Mouse (Mus musculus): ENCODE data around the gene Card10.

The Card10 gene

DNA sequence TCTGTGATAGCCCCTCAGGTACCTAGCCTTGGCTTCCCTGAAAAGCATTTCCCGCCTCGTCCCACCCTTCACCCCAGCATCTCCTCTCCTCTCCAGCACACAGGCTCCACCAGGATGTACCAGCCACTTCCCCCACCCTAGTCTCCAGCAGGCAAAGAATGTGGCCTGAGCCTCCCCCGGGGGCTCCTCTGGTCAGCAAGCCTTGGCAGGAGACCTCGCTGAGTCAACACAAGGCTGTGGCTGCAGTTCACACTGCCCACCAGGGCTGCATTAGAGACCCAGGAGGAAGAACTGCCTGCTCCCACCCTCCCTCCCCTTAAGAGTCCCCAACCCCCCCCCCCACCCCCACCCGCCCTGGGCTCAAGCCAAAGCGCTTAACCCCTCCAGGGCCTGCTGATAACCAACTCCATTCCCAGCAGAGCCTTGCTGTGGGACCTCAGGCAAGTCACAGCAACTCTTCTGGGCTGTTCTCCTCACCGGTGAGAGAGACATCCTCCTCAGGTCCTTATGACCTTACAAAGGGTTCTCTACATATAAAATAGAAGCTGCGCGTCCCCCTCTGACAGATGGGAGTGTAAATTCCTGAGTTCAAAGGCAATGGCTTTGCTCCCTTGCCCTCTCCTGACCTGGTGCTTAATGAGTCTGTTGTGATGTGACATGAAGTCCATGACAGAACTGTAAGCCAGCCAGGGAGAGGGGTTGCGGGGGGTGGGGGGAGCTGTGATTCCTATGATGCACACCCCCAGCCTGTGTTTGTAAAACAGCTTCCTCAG, 31.6 kb upstream of the Card10 start:
- no peak for DNase-seq (ENCODE audit: low spot score in 2 of 2)

DNA sequence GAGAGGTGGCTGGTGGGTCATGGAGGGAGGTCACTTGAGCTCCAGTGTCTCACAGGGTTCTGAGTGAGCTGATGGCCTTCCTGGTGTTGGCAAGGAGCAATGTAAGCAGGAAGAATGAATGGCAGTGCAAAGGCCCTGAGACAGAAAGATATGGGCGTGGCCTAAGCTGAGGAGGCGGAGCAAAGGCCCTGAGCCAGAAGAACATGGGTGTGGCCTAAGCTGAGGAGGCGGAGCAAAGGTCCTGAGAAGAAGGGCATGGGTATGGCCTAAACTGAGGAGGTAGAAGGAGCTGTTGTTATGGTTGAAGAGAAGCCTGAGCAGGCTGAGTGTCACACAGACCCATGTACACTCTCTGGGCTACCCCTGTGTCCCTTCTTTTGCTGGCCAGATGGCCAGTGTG, 30.7 kb upstream of the Card10 start:
- DNase-seq (ENCODE audit: low spot score in 2 of 2): no peak

DNA sequence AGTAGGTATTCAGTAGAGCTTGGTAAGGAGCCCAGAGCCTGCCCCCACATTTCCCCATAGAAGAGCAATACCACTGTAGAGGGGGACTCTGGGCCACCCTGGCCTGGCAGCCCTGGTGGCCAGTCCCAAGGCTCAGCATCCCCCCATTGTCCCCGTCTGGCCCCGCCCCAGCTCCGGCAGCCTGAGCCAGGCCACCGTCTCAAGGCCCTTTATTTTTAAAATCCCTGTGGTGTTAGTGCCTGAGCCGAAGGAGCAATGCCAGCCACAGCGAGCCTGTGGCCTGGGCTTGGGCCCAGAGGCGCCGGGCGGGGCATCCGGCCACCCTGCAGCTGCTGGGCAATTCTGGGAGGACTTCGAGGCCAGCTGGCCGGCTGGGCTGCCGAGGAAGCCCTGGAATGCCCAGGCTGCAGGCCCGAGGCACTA, 29.9 kb upstream of the Card10 start:
- DNase-seq (ENCODE audit: low spot score in 2 of 2): peak; percentile 27 to 70

DNA sequence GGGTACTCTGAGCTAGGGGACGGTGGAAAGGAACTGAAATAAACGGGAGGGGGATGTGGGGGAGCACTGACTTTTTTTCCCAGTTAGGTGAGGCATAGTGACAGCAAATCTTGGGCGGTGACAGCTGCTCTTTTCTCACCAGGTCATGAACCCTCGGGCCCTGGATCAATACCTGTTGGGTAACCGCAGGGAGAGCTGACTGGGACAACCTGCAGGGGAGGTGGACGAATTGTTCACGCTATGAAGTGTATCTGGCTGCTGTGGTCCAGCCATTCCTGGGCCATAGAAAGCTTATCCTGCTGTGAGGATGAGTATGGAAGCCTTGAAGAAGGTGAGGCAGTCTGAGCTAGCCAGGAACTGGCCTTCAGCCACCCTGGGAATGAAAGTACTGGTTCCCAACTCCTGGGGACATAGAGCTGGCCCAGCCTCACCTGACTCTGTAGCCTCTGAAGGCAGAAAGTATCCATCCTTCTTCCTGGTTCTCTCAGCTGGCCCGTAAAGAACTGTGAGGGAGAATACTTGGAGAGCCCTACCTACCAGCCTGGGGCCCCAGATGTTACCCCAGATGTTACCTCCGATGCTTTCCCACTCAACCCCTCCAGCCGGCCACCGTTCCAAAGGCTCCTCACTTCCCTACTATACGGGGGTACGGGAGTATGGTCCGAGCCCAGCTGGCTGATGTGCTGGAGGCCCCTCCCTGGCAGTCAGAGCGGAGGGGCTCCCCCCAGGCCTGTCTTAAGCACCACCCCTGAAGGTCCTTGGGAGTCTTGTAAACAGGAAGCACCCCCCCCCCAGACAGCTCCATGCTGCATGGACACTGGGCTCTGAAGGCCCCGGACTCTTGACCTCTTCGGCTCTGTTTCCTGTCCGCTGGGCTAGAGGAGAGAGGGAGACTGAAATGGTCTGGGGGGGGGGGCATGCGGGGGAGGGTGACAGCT, 29.1 kb upstream of the Card10 start:
- no peak for DNase-seq (ENCODE audit: low spot score in 2 of 2)

DNA sequence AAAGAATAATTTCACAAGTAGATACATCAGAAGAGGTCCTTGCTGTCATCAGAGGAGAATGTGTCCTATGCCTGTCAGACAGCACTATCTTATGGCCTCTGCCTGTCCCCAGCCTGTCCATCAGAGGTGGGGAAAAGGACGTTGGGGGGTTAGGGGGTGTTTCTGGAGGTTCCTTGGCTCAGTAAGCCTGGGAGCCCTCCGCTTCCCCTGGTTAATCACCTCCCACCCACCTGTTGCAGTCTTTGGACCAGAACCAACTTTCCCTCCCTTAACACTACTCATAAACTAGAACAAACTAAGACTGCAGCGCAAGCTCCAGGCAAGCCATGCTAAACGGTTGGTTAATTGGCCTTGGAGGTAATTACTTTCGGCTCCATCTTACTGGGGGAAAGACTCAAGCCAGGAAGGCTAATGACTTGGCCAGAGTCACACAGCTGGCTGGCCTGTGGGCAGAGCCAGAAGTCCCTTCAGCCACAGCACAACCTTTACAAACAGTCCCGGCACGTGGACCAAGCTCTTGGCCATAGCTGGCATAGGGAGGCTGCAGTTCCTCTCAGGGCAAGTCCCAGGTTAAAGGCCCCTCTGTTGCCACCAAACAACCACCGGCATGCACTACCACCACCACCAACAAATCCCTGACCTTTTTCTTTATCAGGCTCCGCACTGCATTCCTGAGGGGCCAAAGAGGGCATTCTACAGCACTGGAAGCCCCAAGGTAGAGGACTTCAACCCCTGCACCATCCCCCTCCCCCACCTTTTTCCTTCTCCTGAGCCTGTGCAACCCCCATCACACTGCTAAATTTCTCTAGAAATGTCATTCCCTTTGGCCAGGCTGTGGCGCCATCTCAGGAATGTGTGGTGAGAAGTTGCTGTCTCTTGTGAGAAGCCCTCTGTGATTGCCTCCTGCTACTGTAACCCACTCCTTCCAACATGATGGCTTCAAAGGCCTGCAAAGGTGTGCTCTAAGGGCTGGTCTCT, 28.2 kb upstream of the Card10 start:
- no peak for DNase-seq (ENCODE audit: low spot score in 2 of 2)

DNA sequence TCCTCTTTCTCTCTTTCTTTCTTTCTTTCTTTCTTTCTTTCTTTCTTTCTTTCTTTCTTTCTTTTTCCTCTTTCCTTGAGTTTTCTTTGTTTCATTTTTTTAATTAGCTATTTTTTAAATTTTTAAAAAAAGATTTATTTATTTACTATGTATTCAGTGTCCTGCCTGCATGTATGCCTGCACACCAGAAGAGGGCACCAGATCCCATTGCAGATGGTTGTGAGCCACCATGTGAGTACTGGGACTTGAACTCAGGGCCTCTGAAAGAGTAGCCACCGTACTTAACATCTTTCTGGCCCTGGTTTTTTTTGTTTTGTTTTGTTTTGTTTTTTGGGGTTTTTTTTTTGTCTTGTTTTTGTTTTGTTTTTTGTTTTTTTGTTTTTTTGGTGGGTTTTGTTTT, 26.8 kb upstream of the Card10 start:
- no peak for DNase-seq (ENCODE audit: low spot score in 2 of 2)

DNA sequence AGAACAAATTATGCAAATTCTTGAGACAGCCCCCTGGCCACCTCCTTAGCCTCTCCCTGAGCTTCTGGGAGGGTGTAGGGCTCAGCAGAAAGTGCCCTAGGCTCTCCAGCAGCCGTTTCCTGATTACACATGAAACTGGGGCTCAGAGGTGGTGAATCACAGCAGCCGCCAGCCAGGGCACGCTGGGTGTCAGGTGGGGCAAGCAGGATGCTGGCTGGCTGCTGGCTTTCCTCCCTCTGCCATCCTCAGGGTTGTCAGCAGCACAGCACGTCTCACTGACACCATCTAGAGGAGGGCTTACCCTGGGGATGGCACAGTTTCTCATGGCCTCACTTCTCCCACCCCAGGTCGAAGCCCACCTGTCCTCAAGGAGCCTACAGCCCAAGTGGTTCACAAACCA, 25.5 kb upstream of the Card10 start:
- DNase-seq (ENCODE audit: low spot score in 2 of 2): no peak

DNA sequence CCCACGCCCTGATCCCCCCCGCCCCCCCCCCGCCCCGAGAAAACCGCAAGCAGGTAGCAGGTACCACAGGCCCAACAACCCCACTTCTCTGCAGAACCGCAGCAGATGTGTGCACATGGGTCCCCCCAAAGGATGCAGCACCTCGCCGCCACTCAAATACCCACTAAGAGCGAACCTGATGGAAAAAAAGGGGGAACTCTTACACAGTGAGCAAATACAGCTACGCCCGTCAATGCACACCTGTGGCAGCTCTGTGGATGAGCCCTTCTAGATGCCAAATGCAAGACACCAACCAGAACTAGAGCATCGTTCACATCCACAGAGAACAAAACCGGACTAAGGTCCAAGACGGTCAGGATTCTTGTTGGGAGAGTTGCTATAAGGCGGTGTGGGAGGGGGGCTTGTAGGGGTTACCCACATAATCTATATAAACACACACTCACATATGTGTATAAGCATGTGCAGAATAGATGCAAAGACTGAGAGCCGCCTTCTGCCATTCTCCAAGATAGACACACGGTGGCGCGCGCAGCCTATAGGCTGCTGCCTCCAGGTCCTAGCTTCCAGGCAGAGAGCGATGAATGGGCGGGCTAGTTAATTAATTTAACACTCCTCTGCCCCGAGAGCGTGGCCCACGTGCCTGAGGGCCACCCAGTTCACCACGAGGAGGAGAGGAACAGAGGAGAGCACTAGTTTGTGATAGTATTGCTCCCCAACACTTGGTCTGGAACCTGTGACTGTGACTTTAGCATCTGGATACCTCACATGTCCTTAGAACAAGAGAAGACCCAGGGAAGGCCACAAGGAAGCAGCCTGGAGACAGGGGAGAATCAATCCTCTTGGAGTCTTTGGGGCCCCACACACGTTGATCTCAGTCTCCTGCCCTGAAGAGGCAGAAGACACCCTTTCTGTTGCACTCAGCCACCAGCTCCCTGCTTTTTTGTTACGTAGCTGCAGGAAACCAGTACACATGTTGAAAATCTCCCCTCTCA, 23.7 kb upstream of the Card10 start:
- peak; percentile 71 to 78 for DNase-seq (ENCODE audit: low spot score in 2 of 2)

DNA sequence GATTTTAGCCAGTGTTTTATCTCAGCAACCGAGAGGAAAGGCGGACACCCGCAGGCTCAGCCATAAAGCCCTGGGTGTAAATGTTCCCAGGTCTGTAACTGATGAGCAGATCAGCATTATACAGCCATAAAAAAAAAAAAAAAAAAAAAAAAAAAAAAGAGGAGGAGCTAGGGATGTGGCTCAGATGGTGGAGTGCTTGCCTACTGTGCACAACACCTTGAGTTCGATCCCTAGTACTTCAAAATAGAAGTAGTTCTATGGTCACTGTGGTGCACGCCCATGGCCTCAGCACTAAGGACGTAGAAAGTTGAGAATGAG, 13.2 kb upstream of the Card10 start:
- no peak for DNase-seq (ENCODE audit: low spot score in 2 of 2)

DNA sequence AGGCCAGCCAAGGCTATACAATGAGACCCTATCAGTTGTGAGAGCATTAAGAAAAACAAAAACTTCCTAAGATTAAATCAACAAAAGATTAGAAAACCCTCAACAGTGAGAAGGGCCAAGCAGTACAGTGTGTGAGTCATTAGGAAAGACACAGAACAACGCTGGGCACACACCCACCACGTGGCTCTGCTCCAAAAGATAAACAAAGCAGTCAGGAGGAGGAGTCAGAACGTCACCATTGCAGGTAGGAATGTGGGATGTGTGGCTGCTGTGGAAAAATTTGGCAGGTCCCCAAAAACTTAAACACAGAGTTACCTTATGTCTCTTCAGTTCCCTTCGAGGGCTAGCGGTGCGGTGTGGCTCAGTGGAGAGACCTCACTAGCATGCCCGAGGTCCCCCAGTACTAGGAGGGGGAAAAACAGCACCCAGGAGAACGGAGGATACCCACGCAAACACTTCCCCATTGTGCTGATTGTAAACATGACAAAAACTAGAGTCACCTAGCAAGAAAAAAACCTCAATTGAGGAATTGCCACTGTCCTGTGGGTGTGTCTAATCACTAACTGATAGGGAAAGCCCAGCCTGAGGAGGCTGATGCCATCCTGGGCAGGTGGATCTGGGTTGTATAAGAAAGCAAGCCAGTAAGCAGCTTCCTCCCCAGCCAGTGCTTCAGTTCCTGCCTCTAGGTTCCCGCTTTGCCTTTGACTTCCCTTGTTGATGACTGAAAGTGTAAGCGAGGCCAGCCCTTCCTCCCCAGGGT, 12.7 kb upstream of the Card10 start:
- peak; percentile 22 to 37 for DNase-seq (ENCODE audit: low spot score in 2 of 2)

DNA sequence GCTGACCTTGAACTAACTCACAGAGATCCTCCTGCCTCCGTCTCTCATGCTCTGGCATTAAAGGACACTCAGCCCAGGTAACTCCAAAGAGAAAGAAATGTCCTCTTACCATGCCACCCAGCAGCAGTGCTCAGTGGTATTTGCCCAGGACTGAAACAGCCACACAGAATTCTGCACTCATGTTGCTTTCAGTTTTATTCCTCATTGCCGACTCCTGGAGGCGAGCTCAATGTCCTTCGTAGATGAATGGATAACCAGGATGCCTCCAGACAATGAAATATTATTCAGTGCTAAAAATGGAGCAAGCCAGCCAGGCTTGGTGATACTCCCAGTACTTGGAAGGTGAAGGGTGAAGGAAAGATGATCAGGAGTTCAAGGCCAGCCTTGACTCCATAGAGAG, 10.8 kb upstream of the Card10 start:
- DNase-seq (ENCODE audit: low spot score in 2 of 2): no peak

DNA sequence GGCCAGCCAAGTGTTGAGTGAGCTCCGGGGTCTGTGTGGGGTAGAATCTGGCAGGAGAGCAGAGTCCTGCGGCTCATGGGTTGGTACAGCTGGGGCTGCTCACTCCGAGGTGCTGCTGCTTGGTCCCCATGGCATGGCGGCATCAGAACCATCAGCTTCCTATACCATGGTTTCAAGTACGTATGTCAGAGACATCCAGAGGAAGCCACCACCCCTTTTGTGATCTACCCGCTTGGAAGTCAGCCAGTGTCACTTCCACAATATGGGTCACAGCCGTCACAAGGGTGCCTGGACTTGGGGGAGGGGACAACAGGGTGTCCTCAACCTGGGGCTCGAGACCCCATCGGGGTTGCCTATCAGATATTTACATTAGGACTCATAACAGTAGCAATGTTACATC, 7.3 kb upstream of the Card10 start:
- no peak for DNase-seq (ENCODE audit: low spot score in 2 of 2)

DNA sequence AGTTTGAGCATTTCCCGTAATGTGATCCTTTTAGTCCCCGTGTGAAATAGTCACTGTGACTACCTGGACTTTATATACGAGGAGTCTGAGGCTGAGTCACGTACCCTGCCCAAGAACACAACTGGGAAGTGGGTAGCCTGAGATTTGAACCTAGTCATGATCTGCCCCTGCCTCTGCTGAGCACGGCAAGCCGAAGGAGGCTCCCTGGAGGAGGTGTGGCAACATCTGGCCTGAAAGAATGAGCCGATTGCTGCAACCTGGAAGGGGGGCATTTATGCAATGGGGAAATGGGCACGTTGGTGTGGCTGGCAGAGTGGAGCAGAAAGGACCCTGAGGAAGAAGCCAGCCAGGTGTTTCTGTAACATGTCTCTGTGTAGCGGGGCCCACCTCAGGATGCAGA, 6.9 kb upstream of the Card10 start:
- no peak for DNase-seq (ENCODE audit: low spot score in 2 of 2)

DNA sequence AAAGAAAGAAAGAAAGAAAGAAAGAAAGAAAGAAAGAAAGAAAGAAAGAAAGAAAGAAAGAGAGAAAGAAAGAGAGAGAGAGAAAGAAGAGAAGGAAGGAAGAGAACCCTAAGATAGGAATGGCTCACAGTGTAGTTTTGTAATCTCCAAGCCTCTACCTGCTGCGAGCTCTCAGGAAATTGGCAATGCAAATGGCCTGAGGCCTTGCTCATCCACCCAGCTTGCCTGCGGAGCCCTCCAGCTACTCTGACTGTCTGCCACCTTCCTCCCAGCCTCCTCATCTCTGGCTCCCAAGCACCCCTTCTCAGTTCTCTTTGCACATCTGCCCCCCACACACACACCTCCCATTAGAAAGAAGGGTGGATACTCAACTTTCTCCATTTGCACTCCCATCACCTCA, 6.1 kb upstream of the Card10 start:
- no peak for DNase-seq (ENCODE audit: low spot score in 2 of 2)

DNA sequence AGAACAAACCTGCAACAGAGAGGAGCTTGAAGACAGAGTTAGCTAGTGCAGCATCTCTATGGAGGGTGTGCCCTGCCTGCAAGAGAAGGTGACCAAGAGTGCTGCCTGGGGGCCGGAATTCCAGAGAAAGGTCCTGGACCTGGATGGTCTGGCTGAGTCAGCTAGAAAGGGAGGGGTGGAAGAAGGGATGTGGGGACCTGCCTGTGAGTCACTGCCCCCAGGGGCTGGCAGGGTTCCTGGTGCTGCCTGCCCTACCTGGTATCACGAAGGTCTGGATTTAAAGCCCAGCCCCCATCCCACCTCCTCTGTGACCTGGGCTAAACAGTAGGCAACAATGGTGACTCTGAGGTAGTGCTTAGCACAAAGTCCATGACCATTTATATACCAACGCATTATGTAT, 4.3 kb upstream of the Card10 start:
- DNase-seq (ENCODE audit: low spot score in 2 of 2): no peak

DNA sequence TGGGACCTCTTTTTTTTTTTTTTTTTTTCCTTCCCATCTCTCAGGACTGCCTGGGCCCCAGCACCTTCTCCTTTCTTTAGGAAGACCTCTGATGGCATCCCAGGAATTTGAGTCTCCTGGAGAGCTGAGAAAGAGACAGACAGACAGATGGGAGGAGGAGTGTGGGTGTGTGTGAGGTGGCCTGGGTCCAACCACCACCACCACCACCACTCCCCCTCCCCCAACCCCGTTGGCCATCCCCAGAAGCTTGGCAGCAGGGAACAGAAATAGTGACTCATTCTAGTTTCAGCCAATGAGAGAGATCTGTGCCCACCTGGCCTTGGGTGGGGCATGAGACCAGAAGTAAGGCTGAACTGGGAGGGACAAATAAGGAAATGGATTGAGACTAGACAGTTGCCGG, 3.8 kb upstream of the Card10 start:
- DNase-seq (ENCODE audit: low spot score in 2 of 2): peak; percentile 26 to 27

DNA sequence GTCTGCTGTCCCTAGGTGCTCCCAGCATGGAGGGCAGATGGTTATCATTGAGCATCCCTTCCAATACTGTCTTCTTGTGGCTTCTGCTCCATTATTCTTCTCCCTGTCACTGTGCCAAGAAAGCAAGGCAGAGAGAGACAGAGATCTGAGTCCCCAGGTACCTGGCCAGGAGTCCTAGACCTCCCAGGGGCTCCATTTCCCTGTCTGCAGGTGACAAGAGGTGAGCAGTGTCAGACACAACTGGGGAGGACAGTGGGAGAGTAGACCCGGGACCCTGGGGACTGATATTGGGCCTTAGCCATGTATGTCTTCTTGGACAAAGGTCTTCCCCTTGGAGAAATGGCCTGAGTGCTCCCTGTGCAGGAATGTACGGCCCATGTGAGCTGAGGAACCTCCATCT, 2.5 kb upstream of the Card10 start:
- DNase-seq (ENCODE audit: low spot score in 2 of 2): no peak

DNA sequence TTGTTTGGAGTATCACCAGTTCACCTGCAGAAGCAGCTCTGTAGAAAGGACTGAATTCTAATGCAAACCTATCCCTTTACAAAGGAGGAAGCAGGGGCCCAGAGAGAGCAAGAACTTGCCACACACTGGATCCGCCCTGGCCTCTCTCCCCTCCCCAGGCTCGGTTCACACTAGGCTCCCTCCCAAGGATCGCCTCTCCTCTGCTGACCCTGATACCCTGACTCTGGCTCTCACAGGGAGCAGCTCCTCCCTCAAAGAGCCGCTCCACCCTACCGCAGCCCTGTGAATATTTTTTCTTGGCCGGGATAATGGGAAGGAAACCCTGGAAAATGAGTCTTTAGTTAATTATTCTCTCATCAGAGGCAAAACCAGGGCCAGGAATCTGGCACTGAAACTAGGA, 1.5 kb upstream of the Card10 start:
- DNase-seq (ENCODE audit: low spot score in 2 of 2): no peak

DNA sequence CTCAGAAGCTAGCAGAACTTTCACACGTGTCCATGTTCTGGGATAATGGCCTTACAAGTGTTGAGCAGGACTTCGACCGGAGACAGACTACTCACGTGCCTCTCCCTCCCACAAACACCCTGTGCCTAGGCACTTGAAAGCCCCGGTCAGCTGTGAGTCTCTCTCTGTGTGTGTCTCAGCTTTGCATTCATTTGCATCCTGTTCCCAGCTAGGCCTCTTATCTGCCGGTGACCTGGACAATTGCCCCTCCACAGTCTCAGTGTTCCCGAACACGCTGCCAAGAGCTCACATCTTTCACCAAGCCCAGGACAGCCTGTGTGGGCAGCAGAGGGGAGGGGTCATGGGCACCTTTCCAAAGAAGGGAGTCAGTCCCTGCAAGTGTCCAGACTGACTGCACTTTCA, 658 bp upstream of the Card10 start:
- DNase-seq (ENCODE audit: low spot score in 2 of 2): no peak

Data from right cerebral cortex, adult 2 months (tissue).